Mouse (Mus musculus): Measurements from ENCODE around the gene Efhd2.

DNA sequence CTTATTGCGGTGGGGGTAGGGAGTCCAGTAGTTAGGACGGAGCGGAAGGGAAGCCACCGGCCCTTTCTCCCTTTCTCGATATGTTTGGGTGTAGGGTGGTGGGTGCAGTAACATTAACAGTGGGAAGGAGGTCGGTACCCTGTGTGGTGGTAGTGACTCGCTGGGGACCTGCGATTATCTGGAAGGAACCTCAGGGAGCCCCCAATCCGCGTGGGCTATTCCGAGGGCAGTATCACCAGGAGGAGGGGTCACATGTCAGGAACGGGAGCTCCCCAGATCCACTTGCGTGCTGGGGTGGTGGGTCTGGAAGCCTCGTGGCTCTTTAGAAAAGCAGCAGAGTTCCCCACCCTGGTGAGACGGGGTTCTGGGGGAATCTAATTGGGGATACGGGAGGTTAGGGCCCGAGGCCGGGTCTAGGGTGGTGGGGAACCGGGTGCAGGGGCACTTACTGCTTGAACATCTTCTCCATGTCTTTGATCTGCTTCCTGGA, 564 bp downstream of the Efhd2 start:
- TF ChIP-seq CTCF (IDR thresholded peaks at IDR 0.05; ENCODE audit: insufficient read depth, low read length) (no peak), POLR2A (IDR thresholded peaks at IDR 0.05; ENCODE audit: borderline replicate concordance, extremely low read depth, low read depth, low read length) (no peak)

Data from lung, adult 2 months (tissue).